8 mouse cellular contexts compared by ENCODE assay signal in genomic region chr5:107287254-107287907, GRCm38 (mm10). TPM values are rescaled to one million over a fixed set of nuclear protein-coding genes. Genes with fewer than 3 reads are reported as not detected.
A peak's percentile ranks its signal among the peaks of the same experiment; 100 is the strongest.
DNase-seq lines count a peak whose midpoint lies in the region; ATAC-seq and TF ChIP-seq lines count a peak whose summit lies in the region.

No protein-coding gene starts in this region.

- peaks cover 5% of the 10 kb centered on the region; the same call in 1 of the 2 replicates for H3K4me1 ChIP-seq in forebrain, postnatal 0 days (ENCODE audit: insufficient read depth)
- peaks cover 11% of the 10 kb centered on the region for H3K4me1 ChIP-seq in forebrain, embryonic 12.5 days
- peaks cover 2 to 27% of the 10 kb centered on the region in 2 experiments for H3K4me1 ChIP-seq in heart, embryonic 14.5 days (ENCODE audit: control insufficient read depth in 2 of 2, insufficient read depth in 2 of 2, low read length in 2 of 2)

- H3K4me3 ChIP-seq in forebrain, postnatal 0 days (ENCODE audit: low read depth, low read length) = no peak overlapping the region
- H3K4me3 ChIP-seq in forebrain, embryonic 12.5 days (replicated peaks) = no peak overlapping the region
- H3K4me3 ChIP-seq in heart, embryonic 14.5 days (ENCODE audit: control insufficient read depth in 1 of 2, insufficient read depth in 1 of 2, low read depth in 1 of 2, low read length in 2 of 2) = peak overlapping the region; percentile 4 to 67; a peak in 3 of 4 replicates

- WGBS in forebrain, postnatal 0 days = 27% methylated on average over 6 of the region's 6 CpGs
- WGBS in forebrain, embryonic 12.5 days = 33% methylated on average over 6 of the region's 6 CpGs
- WGBS in heart, embryonic 14.5 days = 26% methylated on average over 6 of the region's 6 CpGs

- H3K36me3 ChIP-seq in forebrain, postnatal 0 days (ENCODE audit: insufficient read depth) = no peaks in the 10 kb centered on the region
- H3K36me3 ChIP-seq in forebrain, embryonic 12.5 days (replicated peaks) = no peaks in the 10 kb centered on the region
- H3K36me3 ChIP-seq in heart, embryonic 14.5 days (ENCODE audit: control insufficient read depth, insufficient read depth, low read length) = no peaks in the 10 kb centered on the region

- no peak overlapping the region for H3K4me2 ChIP-seq in forebrain, postnatal 0 days (ENCODE audit: low read depth)
- H3K4me2 ChIP-seq in forebrain, embryonic 12.5 days = no peak overlapping the region
- peak overlapping the region; percentile 74 for H3K4me2 ChIP-seq in heart, embryonic 14.5 days (ENCODE audit: low read length)

- intact Hi-C loops in left cerebral cortex, postnatal 4 days (cut with DNase I) = no loop called here

- H3K9ac ChIP-seq in forebrain, postnatal 0 days = no peak overlapping the region
- no peak overlapping the region for H3K9ac ChIP-seq in forebrain, embryonic 12.5 days
- peak overlapping the region; percentile 80 for H3K9ac ChIP-seq in heart, embryonic 14.5 days (ENCODE audit: low read length)

- H3K9me3 ChIP-seq in forebrain, postnatal 0 days (ENCODE audit: low read length) = no peaks in the 10 kb centered on the region
- no peaks in the 10 kb centered on the region for H3K9me3 ChIP-seq in forebrain, embryonic 12.5 days
- no peaks in the 10 kb centered on the region for H3K9me3 ChIP-seq in heart, embryonic 14.5 days (ENCODE audit: control insufficient read depth, low read length)

- TF ChIP-seq CTCF in forebrain, postnatal 0 days (IDR thresholded peaks at IDR 0.05; ENCODE audit: low read depth) = peak; percentile 74

- no peak overlapping the region for H3K27ac ChIP-seq in forebrain, postnatal 0 days (ENCODE audit: low read depth, low read length)
- H3K27ac ChIP-seq in forebrain, embryonic 12.5 days = no peak overlapping the region
- H3K27ac ChIP-seq in heart, embryonic 14.5 days (replicated peaks in 1 of 2; ENCODE audit: control insufficient read depth in 1 of 2, insufficient read depth in 1 of 2, low read depth in 2 of 2, low read length in 2 of 2) = 0 out of 4 replicates have a peak overlapping the region, but pooled peaks have one; percentile 8 to 20

- no peak for ATAC-seq in forebrain, postnatal 0 days
- ATAC-seq in forebrain, embryonic 12.5 days (ENCODE audit: low FRiP score) = no peak
- ATAC-seq in common myeloid progenitor, adult 5-6 weeks (replicated peaks; ENCODE audit: low read depth, poor library complexity, severe bottlenecking) = peak; percentile 43; the same call in 1 of the 2 replicates
- no peak for ATAC-seq in heart, embryonic 14.5 days (ENCODE audit: insufficient number of reproducible peaks, insufficient read depth, low FRiP score, low read depth)

- peaks cover 14% of the 10 kb centered on the region for H3K27me3 ChIP-seq in forebrain, postnatal 0 days (ENCODE audit: insufficient read depth, low read length)
- H3K27me3 ChIP-seq in forebrain, embryonic 12.5 days = peaks cover 57% of the 10 kb centered on the region
- no peaks in the 10 kb centered on the region for H3K27me3 ChIP-seq in heart, embryonic 14.5 days (ENCODE audit: control insufficient read depth, insufficient read depth, low read length)

- DNase-seq in forebrain, postnatal 0 days = peak; percentile 71
- DNase-seq in NIH3T3 (ENCODE audit: low read depth) = peak; percentile 94
- DNase-seq in left cerebral cortex, postnatal 4 days = peak; percentile 76
- peak; percentile 78 for DNase-seq in mesoderm, embryonic 11.5 days (ENCODE audit: low read depth, low spot score)
- peak; percentile 67 to 90 for DNase-seq in spleen, postnatal 4 days (ENCODE audit: low spot score in 2 of 2)

RNA-seq across cellular contexts. Expression of gene Tgfbr3, which starts 2.0 kb away (rescaled TPM):
- 5.5 and 14.3 TPM in 2 replicates for total RNA-seq in forebrain, postnatal 0 days (2014; rRNA removed)
- polyA plus RNA-seq in forebrain, postnatal 0 days (2015; fragmentation: Nextera tagmentation; extraction: Ambion mirVana) = 2.3 and 3.4 TPM in 2 replicates
- polyA plus RNA-seq in forebrain, embryonic 12.5 days (2016; fragmentation: Nextera tagmentation; extraction: Ambion mirVana) = 4.0 and 5.7 TPM in 2 replicates
- total RNA-seq in common myeloid progenitor, adult 5-6 weeks (2017) = 15.9 and 21.3 TPM in 2 replicates
- 24.1 and 27.1 TPM in 2 replicates for polyA plus RNA-seq in heart, embryonic 14.5 days (2014; fragmentation: Nextera tagmentation; extraction: Ambion mirVana)
- 1 to 10 TPM; 6.7 to 8.7 TPM for total RNA-seq in left cerebral cortex, postnatal 4 days (2021)

RNA-seq across cellular contexts. Expression of gene Brdt, which starts 43.6 kb away (rescaled TPM):
- total RNA-seq in forebrain, postnatal 0 days (2014; rRNA removed) = 4.3 and 4.6 TPM in 2 replicates
- polyA plus RNA-seq in forebrain, postnatal 0 days (2015; fragmentation: Nextera tagmentation; extraction: Ambion mirVana) = 2.1 and 2.3 TPM in 2 replicates
- polyA plus RNA-seq in forebrain, embryonic 12.5 days (2016; fragmentation: Nextera tagmentation; extraction: Ambion mirVana) = 1.4 TPM in 2 replicates
- 0.73 TPM in 1 of 2 replicates, not detected in the other for total RNA-seq in common myeloid progenitor, adult 5-6 weeks (2017)
- 0.62 and 0.80 TPM in 2 replicates for polyA plus RNA-seq in heart, embryonic 14.5 days (2014; fragmentation: Nextera tagmentation; extraction: Ambion mirVana)
- total RNA-seq in left cerebral cortex, postnatal 4 days (2021) = 10 to 100 TPM; 11.0 to 12.8 TPM

Comparison
In these comparisons a context has a peak if more than half of its experiments do, and no peak if none do; other contexts are left out.
1. H3K27ac ChIP-seq: peak in heart, embryonic 14.5 days (2 of 2); none in forebrain, postnatal 0 days (single experiment) and forebrain, embryonic 12.5 days (single experiment).
2. H3K4me3 ChIP-seq: peak in heart, embryonic 14.5 days (2 of 2); none in forebrain, postnatal 0 days (single experiment) and forebrain, embryonic 12.5 days (single experiment).
3. Peak in every context shown above with its lines, with median percentiles within 50 percentile points of each other: DNase-seq.